Comparison of ENCODE assay signal across 50 mouse cellular contexts in genomic region chr6:95296025-95296424, GRCm38 (mm10). TPM values are rescaled to one million over a fixed set of nuclear protein-coding genes. Genes with fewer than 3 reads are reported as not detected.
"Had no signal": no experiment of that assay in that cellular context is flagged by ENCODE, and none has a peak within 500 bp of the region (broad histone marks: within the 10 kb centered on the region; RNA-seq: fewer than 3 reads in every experiment).

No protein-coding gene starts in this region.

- H3K4me3 ChIP-seq: heart, embryonic 10.5 days; heart, embryonic 12.5 days; heart, embryonic 13.5 days; heart, embryonic 15.5 days; hindbrain, embryonic 10.5 days; hindbrain, embryonic 12.5 days; hindbrain, embryonic 15.5 days; intestine, embryonic 15.5 days; kidney, embryonic 15.5 days; layer of hippocampus, adult 2 months; left cerebral cortex, adult 2 months had no signal

- H3K9me3 ChIP-seq: heart, embryonic 10.5 days; heart, embryonic 12.5 days; heart, embryonic 13.5 days; heart, embryonic 15.5 days; hindbrain, embryonic 10.5 days; hindbrain, embryonic 12.5 days; hindbrain, embryonic 15.5 days; intestine, embryonic 15.5 days; kidney, embryonic 15.5 days had no signal

- H3K36me3 ChIP-seq: heart, embryonic 10.5 days; heart, embryonic 12.5 days; heart, embryonic 13.5 days; heart, embryonic 15.5 days; hindbrain, embryonic 10.5 days; hindbrain, embryonic 12.5 days; hindbrain, embryonic 15.5 days; intestine, embryonic 15.5 days; kidney, embryonic 15.5 days had no signal

- H3K4me2 ChIP-seq: heart, embryonic 11.5 days; heart, embryonic 12.5 days; heart, embryonic 13.5 days; heart, embryonic 15.5 days; hindbrain, embryonic 12.5 days; hindbrain, embryonic 14.5 days; hindbrain, embryonic 15.5 days; intestine, embryonic 15.5 days; kidney, embryonic 15.5 days had no signal

- DNase-seq: heart, postnatal 10 days; heart, postnatal 14 days; heart, postnatal 36 days; heart, postnatal 4 days; kidney, adult 11 months; kidney, adult 18-20 months; kidney, adult 8-10 months; kidney, adult 9 months; kidney, postnatal 10 days; kidney, postnatal 14 days; kidney, postnatal 25 days; kidney, postnatal 4 days; layer of hippocampus, adult 9-11 months; layer of hippocampus, postnatal 36 days had no signal

- H3K27ac ChIP-seq: heart, embryonic 10.5 days; heart, embryonic 13.5 days; heart, embryonic 15.5 days; hindbrain, embryonic 10.5 days; hindbrain, embryonic 12.5 days; hindbrain, embryonic 14.5 days; hindbrain, embryonic 15.5 days; hindbrain, postnatal 0 days; intestine, embryonic 15.5 days; kidney, embryonic 15.5 days; kidney, postnatal 0 days; layer of hippocampus, adult 2 months; left cerebral cortex, adult 2 months had no signal

- ATAC-seq: hindbrain, embryonic 16.5 days; hindbrain, postnatal 0 days; inflammation-experienced regulatory T-cells, adult 6 months; intestine, embryonic 15.5 days; intestine, postnatal 0 days had no signal

- H3K4me1 ChIP-seq: heart, embryonic 10.5 days; heart, embryonic 12.5 days; heart, embryonic 13.5 days; heart, embryonic 15.5 days; hindbrain, embryonic 10.5 days; hindbrain, embryonic 12.5 days; hindbrain, embryonic 15.5 days; intestine, embryonic 15.5 days; kidney, embryonic 15.5 days had no signal

- H3K27me3 ChIP-seq: heart, embryonic 12.5 days; heart, embryonic 13.5 days; heart, embryonic 15.5 days; hindbrain, embryonic 12.5 days; hindbrain, embryonic 15.5 days; intestine, embryonic 15.5 days; kidney, embryonic 15.5 days had no signal

- H3K9ac ChIP-seq: heart, embryonic 12.5 days; heart, embryonic 13.5 days; heart, embryonic 15.5 days; hindbrain, embryonic 12.5 days; hindbrain, embryonic 14.5 days; hindbrain, embryonic 15.5 days; intestine, embryonic 15.5 days; kidney, embryonic 15.5 days had no signal

RNA-seq across cellular contexts. Expression of gene Gm10234, which starts 25.9 kb away (rescaled TPM):
- total RNA-seq: heart, postnatal 10 days; heart, postnatal 14 days; heart, postnatal 25 days; heart, postnatal 36 days; heart, postnatal 4 days; hematopoietic stem cell, adult 5-6 weeks; hindbrain, postnatal 0 days; layer of hippocampus, adult 18-20 months; layer of hippocampus, adult 2 months; layer of hippocampus, adult 8-10 months; layer of hippocampus, postnatal 10 days; layer of hippocampus, postnatal 14 days; layer of hippocampus, postnatal 25 days; layer of hippocampus, postnatal 36 days; left cerebral cortex, adult 18-20 months; left cerebral cortex, adult 2 months; left cerebral cortex, adult 8-10 months; left cerebral cortex, postnatal 10 days had no signal
- polyA plus RNA-seq: heart, embryonic 10.5 days; heart, embryonic 11.5 days; heart, embryonic 12.5 days; heart, embryonic 13.5 days; heart, embryonic 14.5 days; heart, embryonic 15.5 days; heart, embryonic 16.5 days; heart, postnatal 0 days; hindbrain, embryonic 10.5 days; hindbrain, embryonic 11.5 days; hindbrain, embryonic 12.5 days; hindbrain, embryonic 14.5 days; hindbrain, embryonic 15.5 days; hindbrain, embryonic 16.5 days; hindbrain, postnatal 0 days; inflammation-experienced regulatory T-cells, adult 6 months; intestine, embryonic 14.5 days; intestine, embryonic 15.5 days; intestine, postnatal 0 days; kidney, embryonic 14.5 days; kidney, embryonic 15.5 days; kidney, embryonic 16.5 days; kidney, postnatal 0 days; large intestine, adult 2 months had no signal
